Mouse (Mus musculus) cerebellum, adult 18-20 months (tissue): ENCODE measurements at regions not wholly inside any gene's neighbourhood (a gene's known extent, or its start where the extent isn't known, plus 50 kb on each side); places are given as distances from the start of the nearest gene placed in this dataset.

ENCODE experiments used
- DNase-seq, 2 experiments: peaks; one replicate each; pipeline ENCODE4 v3.0.0; 2021

DNA sequence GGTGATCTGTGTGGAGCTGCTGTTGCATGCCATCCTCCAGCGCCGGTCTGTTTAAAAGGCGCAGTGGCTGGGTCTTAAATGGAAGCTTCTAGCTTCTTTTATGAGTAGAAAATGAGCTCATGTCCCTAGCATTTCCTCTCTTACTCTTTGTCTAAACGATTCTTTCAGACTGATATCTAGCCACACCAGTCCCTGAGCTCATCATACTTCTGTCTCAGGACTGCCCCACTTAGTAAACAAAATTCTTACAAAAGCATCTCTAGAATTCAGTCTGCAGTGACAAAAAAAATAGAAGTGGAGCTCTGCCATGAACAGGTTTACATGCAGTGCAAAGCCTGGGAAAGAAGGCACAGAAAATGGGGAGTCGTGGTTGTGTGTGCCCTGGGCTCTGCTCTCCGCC lies 150.2 kb upstream of the Ccn2 start:
- DNase-seq = no peak

DNA sequence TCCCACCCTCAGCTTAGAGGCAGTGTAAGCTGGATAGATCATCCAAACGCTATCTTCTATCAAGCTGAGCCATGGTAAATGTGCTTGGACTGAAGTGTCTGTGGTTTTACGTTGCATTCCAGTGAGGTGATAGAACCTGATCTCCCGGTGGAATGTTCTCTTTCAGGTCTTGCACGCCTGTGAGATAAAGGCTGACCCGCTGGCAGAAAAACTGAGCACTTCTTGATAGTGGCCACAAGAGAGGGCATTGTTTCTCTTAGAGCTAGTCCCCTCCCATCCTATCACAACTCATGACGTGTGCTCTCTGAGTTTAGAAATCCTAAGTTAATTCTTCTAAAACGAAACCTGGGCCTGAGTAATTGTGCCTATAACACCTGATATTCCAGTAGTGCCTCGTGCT lies 149.1 kb upstream of the Ccn2 start:
- no peak for DNase-seq

DNA sequence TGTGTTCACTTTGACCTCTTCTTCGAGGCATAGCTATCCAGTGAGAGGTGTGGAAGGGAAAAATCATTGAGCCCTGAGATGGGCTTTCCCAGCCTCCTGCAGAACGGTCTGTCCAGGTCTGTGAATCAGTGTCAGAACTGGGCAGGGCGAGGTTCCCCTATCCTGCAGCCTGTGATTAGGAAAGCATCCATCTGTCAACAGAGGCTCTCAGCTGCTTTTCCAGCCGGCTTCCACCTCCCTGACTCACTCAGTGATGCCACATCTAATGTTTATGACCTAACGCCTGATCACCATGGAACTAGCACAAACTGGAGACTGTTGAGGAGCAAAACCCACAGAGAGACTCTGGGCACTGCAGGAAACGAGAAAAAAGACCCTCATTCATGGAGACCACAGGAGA lies 148.1 kb upstream of the Ccn2 start:
- no peak for DNase-seq

DNA sequence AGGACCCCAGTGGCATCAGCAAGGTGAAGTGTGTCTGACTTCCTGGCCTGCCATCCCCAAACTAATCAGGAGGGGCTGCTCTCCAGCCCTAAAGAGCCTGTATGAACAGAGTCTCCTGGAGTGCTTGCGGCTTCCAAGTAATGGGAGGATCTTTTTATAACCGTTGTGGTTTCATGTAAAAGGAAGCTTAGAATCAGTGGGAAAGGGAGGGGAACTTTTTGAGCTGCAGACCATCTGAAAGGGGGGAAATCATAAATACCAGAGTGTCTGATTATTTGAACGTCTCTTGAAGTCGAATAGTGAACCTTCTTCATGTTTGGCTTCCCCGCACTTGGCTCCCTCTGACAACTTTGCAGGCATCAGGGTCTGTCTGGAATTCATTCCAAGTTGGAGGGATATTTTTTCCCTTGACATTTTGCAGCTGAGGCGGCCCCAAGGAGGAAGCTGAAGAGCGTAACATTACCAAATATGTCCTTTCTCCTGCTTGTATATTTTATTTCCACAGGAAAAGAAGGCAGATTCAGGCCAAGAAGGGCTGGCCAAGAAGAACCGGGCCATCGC lies 147.2 kb upstream of the Ccn2 start:
- no peak for DNase-seq

DNA sequence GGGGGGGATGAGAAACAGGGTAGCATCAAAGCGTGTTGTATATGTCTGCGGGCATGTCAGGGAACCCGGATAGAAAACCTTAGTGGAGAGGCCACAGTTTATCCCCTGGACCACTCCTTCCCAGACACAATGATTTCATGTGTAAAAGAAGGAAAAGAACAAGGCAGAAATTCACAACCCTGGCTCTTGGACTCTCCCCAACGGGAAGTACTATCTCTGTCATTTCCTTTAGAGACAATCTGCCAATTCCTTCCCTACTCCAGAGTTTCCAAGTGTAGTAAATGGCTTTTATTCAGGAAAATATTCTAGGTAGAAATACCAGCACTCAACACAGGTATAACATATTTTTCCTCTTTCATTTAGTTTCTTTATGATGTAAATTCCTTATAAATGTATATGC lies 141.7 kb upstream of the Ccn2 start:
- DNase-seq = no peak

DNA sequence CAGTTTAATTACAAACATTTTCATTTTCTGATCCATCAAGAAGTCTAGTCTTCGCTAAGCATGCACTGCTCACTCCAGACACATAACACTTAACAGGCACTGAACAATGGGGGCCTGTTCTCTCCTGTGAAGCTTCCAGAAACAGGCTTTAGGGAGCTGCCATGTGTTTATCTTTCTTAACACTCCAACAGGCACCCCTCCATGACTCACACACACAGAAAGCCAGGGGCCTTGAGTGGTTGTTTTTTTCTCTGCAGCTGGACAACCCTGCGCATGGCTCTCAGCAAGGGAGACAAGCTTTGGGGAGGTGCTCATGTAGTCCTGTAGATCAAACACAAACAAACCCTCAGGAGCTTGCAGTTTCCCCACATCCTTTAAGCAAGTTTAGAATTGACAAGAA lies 136.6 kb upstream of the Ccn2 start:
- no peak for DNase-seq

DNA sequence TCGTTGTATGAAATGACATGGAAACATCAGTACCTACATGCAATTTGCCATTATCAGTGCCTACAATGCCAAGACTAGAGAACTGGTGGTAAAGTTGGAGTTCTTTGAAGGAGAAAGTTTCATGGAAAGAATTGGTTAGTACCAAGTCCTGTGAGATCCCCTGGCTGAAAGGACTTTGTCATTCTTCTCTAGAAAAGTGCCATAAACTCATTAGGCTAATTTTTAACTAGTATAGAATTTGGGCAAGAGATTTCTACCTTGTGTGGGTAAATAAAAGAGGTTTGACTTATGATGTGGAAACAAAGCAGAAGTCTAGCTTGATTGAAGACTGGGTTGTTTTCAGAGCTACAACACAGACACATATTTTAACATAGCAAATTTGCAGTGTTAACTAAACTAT lies 131.4 kb upstream of the Ccn2 start:
- DNase-seq = no peak

DNA sequence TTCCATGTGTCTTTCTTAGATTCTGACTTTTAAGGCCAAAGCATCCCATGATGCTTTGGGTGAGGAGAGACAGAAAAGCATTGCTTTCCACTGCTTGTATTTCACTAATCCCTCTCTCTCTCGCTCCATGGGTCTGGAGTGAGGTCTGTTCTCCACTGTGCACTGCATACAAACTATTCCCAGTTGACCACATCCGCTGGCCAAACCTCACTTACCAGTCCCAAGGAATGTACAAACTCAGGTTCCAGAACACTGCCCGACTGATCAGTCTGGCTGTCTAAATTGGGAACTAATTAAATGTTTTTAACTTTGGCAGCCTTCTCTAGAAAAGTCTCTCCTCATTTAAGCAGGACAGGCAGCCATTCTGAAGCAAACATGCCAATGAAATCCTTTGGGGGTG lies 130.9 kb upstream of the Ccn2 start:
- no peak for DNase-seq

DNA sequence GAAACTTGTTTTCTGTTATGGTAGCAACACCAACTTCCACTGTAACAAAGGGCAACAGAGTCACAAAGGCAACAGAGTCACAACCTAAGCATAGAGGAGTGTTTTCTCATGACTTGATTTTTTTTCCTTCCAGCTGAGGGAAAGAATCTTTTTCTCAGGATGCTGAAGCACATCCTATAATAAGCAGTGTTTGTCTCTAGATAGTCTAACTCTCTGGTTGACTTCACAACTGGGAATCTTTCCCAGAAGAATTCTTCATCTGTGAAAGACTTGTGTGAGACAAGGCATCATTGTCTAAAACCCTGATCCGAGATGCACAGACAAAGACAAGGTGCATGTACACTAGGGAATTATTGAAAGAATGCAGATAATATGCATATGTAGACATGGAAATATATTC lies 125.5 kb upstream of the Ccn2 start:
- no peak for DNase-seq

DNA sequence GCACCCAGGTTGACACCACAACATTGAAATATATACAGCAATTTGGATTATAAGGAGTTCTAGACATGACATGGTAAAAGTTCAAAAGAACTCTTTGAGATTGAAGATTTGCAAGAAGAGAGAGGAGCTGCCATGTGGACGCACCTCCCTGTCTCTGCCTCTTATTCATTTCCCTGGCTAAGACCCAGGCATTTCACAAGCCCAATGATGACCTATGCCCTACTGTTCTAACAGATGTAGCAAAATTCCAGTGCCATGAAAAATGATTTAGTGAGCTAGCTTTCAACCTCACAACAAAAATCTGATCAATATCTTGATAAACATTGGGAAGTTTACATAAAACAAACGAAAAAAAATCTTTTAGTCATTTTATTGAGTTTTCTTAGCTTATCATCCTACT lies 123.7 kb upstream of the Ccn2 start:
- no peak for DNase-seq

DNA sequence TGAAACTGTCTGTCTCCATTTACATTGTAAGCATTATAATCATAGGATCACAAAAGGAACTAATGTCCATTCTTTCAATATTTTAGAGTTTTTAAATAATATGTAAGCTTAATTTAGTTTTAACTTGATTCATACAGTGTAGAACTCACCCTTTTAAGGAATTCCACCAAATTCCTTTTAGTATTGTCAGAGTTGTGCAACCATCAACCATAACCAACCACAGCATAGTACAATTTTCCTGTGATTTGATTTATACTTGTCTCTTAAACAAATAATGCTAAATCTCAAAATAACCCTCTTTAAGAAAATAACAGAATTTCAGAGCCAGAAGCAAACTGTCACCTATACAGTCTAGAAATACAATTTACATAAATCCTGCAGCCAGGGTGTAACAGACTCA lies 119.0 kb upstream of the Ccn2 start:
- no peak for DNase-seq

DNA sequence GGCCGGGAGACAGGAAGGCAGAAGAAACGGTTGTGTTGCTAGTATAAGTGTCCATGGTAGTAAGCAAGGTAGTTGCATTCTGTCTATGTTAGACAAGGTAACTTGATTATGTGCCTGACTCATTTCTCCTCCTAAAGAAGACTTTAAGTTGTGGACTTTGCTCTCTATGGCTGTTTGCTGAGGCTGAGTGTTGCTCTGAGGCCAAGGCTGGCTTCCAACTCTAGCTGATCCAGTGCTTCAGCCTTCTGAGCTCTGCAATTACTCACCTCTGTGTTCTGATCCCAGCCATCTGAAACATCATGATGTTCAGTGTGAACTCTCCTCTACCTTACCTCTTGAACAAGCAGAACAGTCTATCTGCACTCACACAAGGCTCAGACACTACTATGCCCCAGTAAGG lies 116.7 kb upstream of the Ccn2 start:
- DNase-seq = no peak

DNA sequence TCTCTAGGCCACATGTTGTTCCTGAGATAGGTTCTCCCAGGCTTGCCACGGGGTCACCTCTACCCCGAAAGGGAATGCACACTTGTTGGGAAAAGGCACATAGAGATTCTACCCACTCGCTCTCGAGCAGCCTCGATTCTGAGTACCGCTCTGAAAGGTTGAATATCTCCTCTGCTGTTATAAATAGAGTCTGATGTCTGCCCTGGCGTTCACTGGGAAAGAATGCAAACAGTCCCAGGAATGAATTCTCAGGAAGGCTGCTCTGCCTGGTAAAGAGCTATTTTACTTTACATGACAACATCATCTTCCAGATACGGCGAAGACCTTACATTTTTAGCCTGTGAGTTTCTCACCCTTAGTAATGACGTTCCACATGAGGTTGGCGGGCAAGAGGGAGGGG lies 116.1 kb upstream of the Ccn2 start:
- DNase-seq = no peak

DNA sequence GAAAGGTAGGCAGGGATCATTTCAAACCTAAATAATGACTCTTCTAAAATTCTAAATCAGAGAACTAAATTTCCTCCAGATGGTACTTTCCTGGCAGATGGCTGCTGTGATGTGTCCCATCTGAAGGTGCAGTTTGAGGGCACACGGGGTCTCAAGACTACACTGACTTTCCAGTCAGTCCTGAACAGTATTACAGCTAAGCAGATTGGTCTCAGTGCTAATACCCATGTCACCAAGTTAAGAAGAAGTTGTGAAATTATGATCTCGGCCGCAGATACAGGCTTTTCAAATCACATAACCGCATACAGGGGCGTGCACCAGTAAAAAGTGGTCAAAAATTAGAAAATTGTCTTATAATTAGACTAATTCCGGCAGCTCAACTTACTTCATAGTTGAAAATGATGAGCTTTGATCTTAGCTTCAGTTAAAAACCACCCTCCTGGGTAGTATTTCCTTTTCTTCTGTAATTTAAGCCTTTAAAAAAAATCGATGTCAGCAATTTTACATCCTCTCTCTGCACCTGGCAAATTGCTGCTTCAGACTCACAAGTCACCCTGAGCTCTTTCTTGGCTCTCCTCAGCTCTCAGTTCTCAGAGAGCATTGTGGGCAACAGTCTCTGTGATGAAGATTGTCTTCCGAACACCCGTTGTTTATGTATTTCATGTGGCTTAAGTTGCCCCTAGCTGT lies 113.2 kb upstream of the Ccn2 start:
- no peak for DNase-seq

DNA sequence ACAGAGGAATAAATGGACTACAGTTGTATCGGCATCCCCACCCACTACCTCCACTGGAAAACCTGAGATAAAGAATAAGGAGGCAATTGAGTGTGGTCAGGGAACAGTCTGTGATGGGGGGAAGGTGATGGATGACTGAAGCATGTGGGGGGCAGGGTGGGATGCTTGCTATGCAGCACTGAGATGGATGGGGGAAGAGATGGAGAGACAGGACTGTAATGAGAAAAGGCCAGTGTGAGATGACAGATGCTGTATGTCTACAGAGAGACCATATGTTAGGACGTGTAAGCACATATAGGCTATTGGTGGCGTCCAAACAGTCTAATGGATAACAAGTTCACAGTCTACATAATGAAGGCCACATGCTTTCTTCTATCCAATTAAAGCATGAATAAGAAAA lies 112.2 kb upstream of the Ccn2 start:
- no peak for DNase-seq

DNA sequence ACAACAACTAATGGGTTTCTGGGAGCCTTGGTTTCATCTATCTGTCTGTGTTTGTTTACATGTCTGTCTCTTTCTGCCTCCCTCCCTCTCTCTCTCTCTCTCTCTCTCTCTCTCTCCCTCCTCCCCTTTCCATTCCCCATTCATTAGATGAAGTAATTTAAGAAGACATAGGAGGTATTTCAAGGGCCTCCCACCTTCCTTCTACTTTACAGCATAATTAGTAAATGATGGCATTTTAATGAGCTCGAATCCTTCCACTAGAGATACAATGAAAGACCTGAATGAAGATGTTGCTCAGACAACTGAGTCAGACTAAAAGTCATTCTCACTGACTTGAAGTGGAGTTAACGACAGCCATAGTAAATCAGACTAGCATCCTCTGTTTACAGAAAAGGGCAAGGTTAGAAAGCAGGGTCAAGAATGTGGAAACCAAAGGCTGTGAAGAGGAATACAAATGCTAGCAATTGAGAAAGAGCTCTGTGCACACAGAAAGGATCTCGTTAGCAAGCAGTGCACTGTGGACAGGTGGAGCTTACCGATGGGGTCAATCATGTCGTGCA lies 111.1 kb upstream of the Ccn2 start:
- DNase-seq = no peak

DNA sequence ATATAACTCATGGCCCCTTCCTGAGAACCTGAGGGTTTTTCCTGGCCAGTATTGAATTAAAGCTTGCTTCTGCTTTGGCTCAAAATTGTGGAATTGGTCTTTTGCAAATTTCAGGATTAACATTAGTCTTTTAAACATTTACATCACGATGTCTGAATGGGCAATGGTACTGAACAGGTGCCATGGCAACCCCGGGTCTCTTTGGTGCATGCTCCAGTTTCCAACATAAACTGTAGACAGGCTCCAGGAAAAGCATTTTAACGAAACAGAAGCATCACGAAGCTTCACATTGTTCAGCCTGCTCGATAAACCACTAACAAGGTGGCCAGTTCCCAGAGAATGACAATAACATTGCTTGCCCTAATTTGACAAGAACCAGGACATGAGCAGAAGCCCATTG lies 109.8 kb upstream of the Ccn2 start:
- DNase-seq = no peak

DNA sequence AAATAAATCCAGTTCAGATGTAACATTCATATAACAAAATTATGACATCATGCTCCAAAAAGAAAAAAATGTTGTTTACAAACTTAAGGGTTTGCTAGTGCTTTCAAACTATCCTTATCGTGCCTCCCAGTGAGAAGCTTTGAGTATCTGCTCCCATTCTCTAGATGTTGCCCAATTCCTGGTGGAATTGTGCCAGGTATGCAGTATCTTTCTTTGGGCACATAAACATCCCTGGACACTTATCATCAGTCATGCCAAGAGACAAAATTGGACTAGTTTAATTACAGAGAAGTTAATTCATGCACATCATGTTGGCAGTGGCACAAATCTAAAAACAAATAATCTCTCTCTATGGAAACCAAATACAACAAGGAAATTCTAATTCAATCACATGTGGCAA lies 109.0 kb upstream of the Ccn2 start:
- no peak for DNase-seq

DNA sequence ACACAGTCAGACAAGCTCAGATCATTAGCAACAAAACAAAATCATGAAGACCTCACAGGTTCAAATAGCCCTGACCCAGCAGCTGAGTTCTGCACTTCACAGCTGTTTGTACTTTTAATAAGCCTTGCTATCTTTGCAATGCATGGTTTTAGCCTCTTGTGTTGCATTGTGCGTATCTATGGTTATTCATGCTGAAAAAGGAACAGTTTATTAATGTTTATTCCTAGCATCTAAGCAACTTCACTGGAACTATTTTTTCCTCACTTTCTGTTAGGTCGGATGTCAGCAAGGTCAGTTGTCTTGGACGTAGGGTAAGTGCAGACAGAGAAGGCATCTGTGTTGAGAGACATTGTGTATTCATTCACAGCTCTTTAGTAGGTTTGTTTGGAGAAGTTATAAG lies 107.3 kb upstream of the Ccn2 start:
- DNase-seq = no peak

DNA sequence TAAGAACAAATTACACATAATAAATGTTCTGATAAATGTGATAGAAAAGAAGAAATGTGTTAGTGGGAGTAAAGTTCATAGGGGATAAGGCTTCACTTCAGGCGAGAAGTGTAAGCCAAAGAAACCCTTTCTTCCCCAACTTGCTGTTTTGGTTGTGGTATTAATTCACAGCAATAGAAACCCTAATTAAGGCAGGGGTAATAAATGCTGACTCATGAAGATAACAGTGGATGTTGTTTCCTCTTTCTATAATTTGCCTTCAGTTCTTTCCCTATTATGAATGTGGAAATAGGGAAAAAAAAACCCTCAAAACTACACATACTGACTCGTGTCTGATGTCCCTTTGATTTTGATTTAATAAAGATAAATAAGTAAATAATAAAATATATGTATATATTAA lies 104.8 kb upstream of the Ccn2 start:
- no peak for DNase-seq

DNA sequence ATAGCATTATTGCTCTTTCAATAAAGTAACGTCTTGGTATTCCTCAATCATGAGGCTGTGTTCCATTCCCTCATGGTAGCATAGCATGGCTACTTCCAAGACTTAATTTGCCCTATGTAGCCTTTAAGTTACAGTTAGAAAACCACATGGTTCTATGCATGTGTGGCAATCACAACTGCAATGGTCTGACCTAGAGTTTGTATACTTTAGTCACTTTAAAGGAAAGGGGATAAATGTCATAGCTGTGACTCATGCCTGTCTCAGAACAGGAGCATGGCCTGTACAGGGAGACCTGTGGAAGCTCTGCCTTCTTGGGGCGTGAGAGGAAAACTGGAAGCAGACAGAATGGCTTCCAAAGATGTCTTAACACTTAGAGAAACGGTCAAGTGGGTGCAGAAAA lies 103.4 kb upstream of the Ccn2 start:
- no peak for DNase-seq

DNA sequence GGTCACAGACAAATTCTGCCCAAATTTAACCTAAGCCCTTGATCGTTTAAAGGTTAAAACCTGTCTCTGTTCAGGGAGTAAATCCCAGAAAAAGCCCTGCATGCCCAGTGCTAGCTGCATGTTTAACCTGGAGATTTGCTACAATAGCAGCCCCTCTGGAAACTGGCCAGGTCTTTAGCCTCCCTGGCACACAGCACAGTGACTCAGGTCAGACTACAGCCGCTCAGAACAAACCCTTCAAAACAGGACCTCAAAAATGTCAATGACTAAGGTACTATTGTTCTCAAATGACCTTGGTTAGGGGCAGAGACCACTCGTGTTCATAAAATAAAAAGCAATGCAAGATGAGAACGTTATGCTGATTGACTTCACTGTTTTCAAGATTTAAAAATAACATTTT lies 101.8 kb upstream of the Ccn2 start:
- DNase-seq = no peak

DNA sequence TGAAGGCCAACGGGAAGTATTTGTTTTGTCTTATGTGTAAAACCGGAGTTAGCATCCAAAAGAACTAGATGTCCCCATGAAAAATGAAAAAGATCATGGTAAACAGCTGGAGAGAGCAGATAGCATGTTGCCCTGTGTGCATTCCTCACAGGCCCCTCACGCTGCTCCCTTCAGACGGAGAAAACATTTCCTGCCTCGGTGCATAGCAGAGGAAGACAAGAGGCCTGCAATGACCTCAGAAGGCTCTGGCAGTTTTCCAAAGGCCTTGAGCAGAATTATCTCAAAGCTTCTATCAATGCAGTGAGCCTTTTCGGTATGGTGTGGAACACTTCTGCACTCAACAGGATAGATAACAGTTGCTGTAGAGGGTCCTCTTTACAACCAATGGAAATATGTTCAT lies 101.3 kb upstream of the Ccn2 start:
- DNase-seq = no peak

DNA sequence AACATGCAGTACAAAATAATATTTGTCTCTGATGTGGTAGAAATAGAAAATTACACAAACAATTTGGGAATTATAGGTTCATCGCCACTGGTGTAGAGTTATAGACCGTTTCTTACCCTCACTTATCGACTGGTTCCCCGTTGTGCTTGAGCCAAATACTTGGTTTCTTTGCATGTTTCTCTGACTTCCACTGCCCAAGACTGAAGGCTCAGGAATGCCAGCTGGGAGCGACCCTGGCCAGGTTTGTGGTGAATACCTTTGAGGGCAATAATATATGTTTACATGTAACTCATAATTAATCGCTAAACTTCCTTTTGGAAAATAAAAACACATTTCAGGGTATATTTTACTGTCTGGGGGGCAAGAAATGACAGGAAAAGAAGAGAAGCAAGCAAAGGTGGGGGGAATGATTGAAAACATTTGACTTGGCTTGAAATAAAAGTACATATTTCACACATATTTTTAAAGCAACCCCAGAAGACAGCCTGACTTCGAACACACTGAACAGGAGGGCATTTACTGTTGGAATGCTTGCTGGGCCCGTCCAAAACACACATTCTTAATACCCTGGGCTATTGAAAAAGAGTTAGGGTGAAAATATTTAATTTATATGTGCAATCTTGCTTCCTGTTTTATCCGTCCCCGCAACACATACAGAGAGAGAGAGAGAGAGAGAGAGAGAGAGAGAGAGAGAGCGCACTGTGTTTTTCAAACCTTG lies 75.3 kb upstream of the Ccn2 start:
- DNase-seq = no peak

DNA sequence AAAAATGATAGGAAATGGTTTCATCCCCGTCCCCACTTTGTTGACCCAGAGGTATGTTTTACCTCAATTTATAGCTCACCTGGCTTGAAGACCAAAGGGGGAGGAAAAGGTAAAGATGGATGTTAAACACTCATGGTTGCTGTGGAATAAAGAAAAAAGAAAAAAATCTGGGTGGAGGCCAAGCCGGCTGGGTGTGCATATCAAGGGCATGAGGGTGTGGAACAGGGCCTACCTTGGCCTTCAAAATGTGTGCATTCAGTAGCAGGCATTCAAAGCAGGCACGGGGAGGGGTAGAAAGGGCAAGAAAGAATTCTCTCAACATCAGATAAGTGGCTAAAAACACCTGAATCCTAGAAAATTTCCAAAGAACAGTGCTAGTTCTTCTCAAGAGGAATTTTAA lies 74.7 kb upstream of the Ccn2 start:
- DNase-seq = no peak
